Mouse (Mus musculus) liver, postnatal 0 days (tissue): ENCODE measurements around the gene Rap1a.

ENCODE experiments used
- CTCF ChIP-seq: sonication (generic); IDR thresholded peaks from 2 replicates; pipeline ENCODE4 v1.5.1; 2016; ENCODE audit warnings: antibody characterized with exemption, low read depth
- EP300 ChIP-seq: IDR thresholded peaks from 2 replicates; pipeline ENCODE4 v1.6.1; 2016; ENCODE audit warnings: antibody characterized with exemption, low read depth, mild to moderate bottlenecking

GRCm38 (mm10) chr3:105791129-105791528 lies 10.0 kb downstream of the Rap1a start:
- TF ChIP-seq CTCF, result no peak
- no peak for TF ChIP-seq EP300
